Mouse (Mus musculus) forebrain, embryonic 12.5 days (tissue): ENCODE measurements around the gene Vps37b. TPM values are rescaled to one million over a fixed set of nuclear protein-coding genes. Genes with fewer than 3 reads are reported as not detected.

Experiments
- ATAC-seq: fragments of 200-750 bp; cut with Nextera tagmentation; 2 replicates; pipeline ENCODE4 v1.8.0; 2017; ENCODE audit warnings: moderate TSS enrichment; ENCODE audit not compliant: low FRiP score
- H3K27ac ChIP-seq: fragments of 300-500 bp; sonication (generic); 2 replicates; pipeline ENCODE4 v1.5.1; 2016; ENCODE audit warnings: mild to moderate bottlenecking
- H3K27me3 ChIP-seq: fragments of 300-500 bp; sonication (generic); 2 replicates; pipeline ENCODE4 v1.6.1; 2016; ENCODE audit warnings: mild to moderate bottlenecking
- H3K36me3 ChIP-seq: fragments of 300-500 bp; sonication (generic); replicated peaks from 2 replicates; pipeline ENCODE4 v1.6.1; 2016; ENCODE audit warnings: mild to moderate bottlenecking
- H3K4me1 ChIP-seq: fragments of 300-500 bp; sonication (generic); 2 replicates; pipeline ENCODE4 v1.6.1; 2016
- H3K4me2 ChIP-seq: fragments of 300-500 bp; sonication (generic); 2 replicates; pipeline ENCODE4 v1.6.1; 2016; ENCODE audit warnings: mild to moderate bottlenecking, moderate library complexity
- H3K4me3 ChIP-seq: fragments of 300-500 bp; sonication (generic); replicated peaks from 2 replicates; pipeline ENCODE4 v1.5.1; 2016; ENCODE audit warnings: mild to moderate bottlenecking
- H3K9ac ChIP-seq: fragments of 300-500 bp; sonication (generic); 2 replicates; pipeline ENCODE4 v1.6.1; 2016; ENCODE audit warnings: mild to moderate bottlenecking
- H3K9me3 ChIP-seq: fragments of 300-500 bp; sonication (generic); 2 replicates; pipeline ENCODE4 v1.6.1; 2016
- WGBS: fragments of 180-500 bp; shearing (Covaris S2); methylation state at CpG from one replicate; pipeline ENCODE4 v1.1.7; 2016; 5-methylcytosine and 5-hydroxymethylcytosine counted together
- polyA plus RNA-seq: library from polyadenylated mRNA; unstranded; fragments of >200 nt; fragmentation: Nextera tagmentation; extraction: Ambion mirVana; gene quantifications from 2 replicates; pipeline ENCODE4 v1.2.1, GENCODE M21; 2016

The Vps37b gene
- polyA plus RNA-seq, 1 experiment from 2014 or later: 70.5 TPM

DNA sequence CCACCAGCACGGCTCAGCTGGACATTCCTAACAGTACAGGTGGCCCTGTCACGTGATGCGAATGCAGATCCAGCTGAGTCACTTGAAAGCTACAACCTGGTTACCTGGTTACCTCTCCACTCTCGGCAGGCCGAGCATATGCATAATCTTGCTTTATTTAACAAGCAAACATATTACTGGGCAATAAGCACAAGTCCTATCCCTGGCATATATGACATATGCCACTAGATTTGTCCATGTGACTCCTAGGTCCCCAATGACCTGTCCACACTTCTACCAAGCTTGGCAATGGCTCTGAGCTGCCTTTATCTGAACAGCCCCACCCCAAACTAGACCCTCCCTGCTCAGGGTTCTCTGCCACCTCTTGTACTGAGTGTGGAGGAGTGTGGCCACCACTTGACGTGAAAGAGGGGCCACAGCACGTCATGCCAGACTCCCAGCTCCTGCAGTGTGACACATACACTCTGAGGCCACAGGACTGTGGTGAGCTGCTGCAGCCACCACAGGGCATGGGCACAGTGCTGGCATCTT lies 15.7 kb downstream of the Vps37b start:
- Histone ChIP-seq H3K36me3 (peaks cover 3% of the 10 kb centered on the region), H3K4me1 (peaks cover 87% of the 10 kb centered on the region), H3K27me3 (no peaks in the 10 kb centered on the region), H3K27ac (no peak overlapping the region), H3K9me3 (no peaks in the 10 kb centered on the region), H3K4me2 (no peak overlapping the region), H3K4me3 (no peak overlapping the region), H3K9ac (no peak overlapping the region)
- no peak for ATAC-seq
- 93% methylated on average over 7 of the region's 7 CpGs for WGBS

DNA sequence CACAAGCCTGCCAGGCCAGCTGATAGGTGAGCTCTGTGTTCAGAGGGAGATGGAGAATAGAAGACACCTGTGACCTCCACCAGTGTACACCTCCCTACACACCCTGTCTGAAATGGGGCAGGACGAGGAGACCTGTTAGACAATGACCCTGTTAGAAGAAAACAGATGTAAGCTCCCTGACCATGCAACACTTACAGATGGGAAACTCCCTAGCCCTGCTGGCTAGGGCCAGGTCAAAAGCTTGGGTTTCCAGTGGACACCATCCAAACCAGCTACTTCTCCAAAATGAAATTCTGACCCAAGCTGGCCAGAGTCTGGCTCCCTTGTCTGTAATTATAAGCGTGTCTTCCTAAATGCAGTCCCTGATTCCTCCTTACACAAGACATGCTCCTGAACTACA lies 16.3 kb downstream of the Vps37b start:
- no peaks in the 10 kb centered on the region; the same call in 1 of the 2 replicates for H3K36me3 ChIP-seq
- H3K9me3 ChIP-seq: no peaks in the 10 kb centered on the region
- no peak overlapping the region for H3K9ac ChIP-seq
- ATAC-seq: no peak
- no peak overlapping the region for H3K4me2 ChIP-seq
- H3K4me3 ChIP-seq: no peak overlapping the region
- WGBS: 81% methylated on average over 2 of the region's 2 CpGs
- H3K27ac ChIP-seq: no peak overlapping the region
- H3K4me1 ChIP-seq: peaks cover 93% of the 10 kb centered on the region
- H3K27me3 ChIP-seq: no peaks in the 10 kb centered on the region

- Histone ChIP-seq H3K36me3 (peaks cover 8% of the 10 kb centered on the region), H3K27me3 (no peaks in the 10 kb centered on the region), H3K9me3 (no peaks in the 10 kb centered on the region), H3K4me2 (no peak overlapping the region), H3K4me1 (peaks cover 98% of the 10 kb centered on the region), H3K4me3 (no peak overlapping the region), H3K9ac (no peak overlapping the region), H3K27ac (peak overlapping the region; percentile 53)
- no peak for ATAC-seq
- WGBS: 22% methylated on average over 11 of the region's 11 CpGs
These were observed 17.2 kb downstream of the Vps37b start for GRCm38 (mm10) chr5:124014791-124015251.

- Histone ChIP-seq H3K4me1 (peaks cover 95% of the 10 kb centered on the region), H3K4me3 (no peak overlapping the region), H3K9me3 (no peaks in the 10 kb centered on the region), H3K27me3 (no peaks in the 10 kb centered on the region), H3K9ac (no peak overlapping the region), H3K27ac (no peak overlapping the region; the same call in 1 of the 2 replicates), H3K4me2 (no peak overlapping the region), H3K36me3 (peaks cover 13% of the 10 kb centered on the region)
- 92% methylated on average over 3 of the region's 3 CpGs for WGBS
- no peak for ATAC-seq
These were observed 17.9 kb downstream of the Vps37b start for GRCm38 (mm10) chr5:124014180-124014579.

- no peak overlapping the region for H3K4me2 ChIP-seq
- no peaks in the 10 kb centered on the region for H3K9me3 ChIP-seq
- no peak overlapping the region for H3K9ac ChIP-seq
- no peaks in the 10 kb centered on the region for H3K27me3 ChIP-seq
- no peak overlapping the region for H3K27ac ChIP-seq
- 85% methylated on average over 16 of the region's 16 CpGs for WGBS
- peaks cover 17% of the 10 kb centered on the region for H3K36me3 ChIP-seq
- no peak for ATAC-seq
- peaks cover 92% of the 10 kb centered on the region for H3K4me1 ChIP-seq
- H3K4me3 ChIP-seq: no peak overlapping the region
These were observed 18.3 kb downstream of the Vps37b start for GRCm38 (mm10) chr5:124013747-124014146.

- Histone ChIP-seq H3K4me3 (no peak overlapping the region), H3K4me2 (no peak overlapping the region), H3K4me1 (peaks cover 84% of the 10 kb centered on the region), H3K9ac (no peak overlapping the region), H3K36me3 (peaks cover 26% of the 10 kb centered on the region), H3K27me3 (no peaks in the 10 kb centered on the region), H3K9me3 (no peaks in the 10 kb centered on the region), H3K27ac (0 out of 2 replicates have a peak overlapping the region, but pooled peaks have one; percentile 4)
- ATAC-seq: no peak
- 92% methylated on average over 10 of the region's 10 CpGs for WGBS
These were observed 19.2 kb downstream of the Vps37b start for GRCm38 (mm10) chr5:124012885-124013284.

GRCm38 (mm10) chr5:124011927-124012326 lies 20.1 kb downstream of the Vps37b start:
- Histone ChIP-seq H3K9ac (peak overlapping the region; percentile 40; the same call in 1 of the 2 replicates), H3K36me3 (peaks cover 35% of the 10 kb centered on the region), H3K27me3 (no peaks in the 10 kb centered on the region), H3K4me1 (peaks cover 74% of the 10 kb centered on the region), H3K9me3 (no peaks in the 10 kb centered on the region), H3K4me2 (peak overlapping the region; percentile 45), H3K27ac (peak overlapping the region; percentile 91), H3K4me3 (no peak overlapping the region)
- no peak for ATAC-seq
- WGBS: 13% methylated on average over 8 of the region's 8 CpGs

DNA sequence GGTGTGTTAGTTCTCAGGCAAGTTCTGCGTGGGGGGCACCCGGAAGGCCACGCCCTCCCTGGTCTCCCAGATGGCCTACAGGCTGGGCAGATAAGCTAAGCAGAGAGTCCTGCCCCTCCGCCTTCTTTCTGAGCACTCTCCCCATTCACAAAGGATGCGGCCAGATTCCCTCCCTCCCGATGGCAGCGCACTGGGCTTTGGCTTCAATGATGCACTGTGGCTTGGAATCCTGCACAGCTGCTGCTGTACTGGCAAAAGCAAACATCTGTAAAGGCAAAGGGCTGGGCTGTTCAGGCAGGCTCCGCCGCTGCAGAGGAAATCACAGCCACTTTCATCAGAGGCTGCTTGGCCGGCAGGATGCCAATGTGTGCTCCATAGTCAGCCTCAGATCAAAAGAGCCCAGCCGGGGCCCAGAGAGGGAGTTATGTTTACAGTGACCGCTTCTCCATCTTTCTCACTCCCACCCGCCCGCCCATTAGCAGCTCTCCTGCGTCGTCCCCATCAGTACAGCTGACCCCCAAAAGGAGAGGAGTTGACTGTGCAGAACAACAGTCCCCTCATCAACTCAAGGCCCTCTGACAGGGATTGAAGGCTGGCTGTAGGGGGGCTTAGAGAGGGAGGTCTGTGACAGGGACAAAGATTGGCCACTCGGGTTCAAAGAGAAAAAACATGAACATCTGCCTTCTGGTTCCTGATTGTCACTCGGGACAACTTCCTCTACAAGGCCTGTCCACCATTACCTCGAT lies 21.0 kb downstream of the Vps37b start:
- Histone ChIP-seq H3K4me1 (peaks cover 65% of the 10 kb centered on the region), H3K9ac (peak overlapping the region; percentile 40; the same call in 1 of the 2 replicates), H3K4me3 (peak overlapping the region; percentile 10; the same call in 1 of the 2 replicates), H3K4me2 (peak overlapping the region; percentile 45), H3K9me3 (no peaks in the 10 kb centered on the region), H3K36me3 (peaks cover 44% of the 10 kb centered on the region), H3K27me3 (no peaks in the 10 kb centered on the region), H3K27ac (peak overlapping the region; percentile 91)
- WGBS: 11% methylated on average over 19 of the region's 19 CpGs
- ATAC-seq: peak; percentile 57

DNA sequence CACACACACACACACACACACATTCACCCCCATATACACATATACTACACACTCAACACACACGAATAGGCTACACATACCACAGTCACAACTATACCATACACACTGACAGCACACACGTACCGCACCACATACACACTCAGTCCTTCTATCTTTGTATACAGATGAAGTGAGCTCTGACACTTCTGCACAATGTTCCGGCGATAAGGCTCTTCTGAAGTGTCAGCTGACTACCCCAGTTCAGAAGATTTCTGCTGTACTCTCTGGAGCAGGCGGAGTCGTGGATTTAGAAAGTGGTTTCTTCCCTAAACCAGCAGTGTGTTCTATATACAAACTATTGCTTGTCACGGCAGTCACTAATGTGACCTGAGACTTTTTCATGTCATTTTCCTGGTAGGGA lies 22.0 kb downstream of the Vps37b start:
- Histone ChIP-seq H3K9ac (no peak overlapping the region), H3K4me1 (peaks cover 56% of the 10 kb centered on the region), H3K4me3 (no peak overlapping the region), H3K27ac (peak overlapping the region; percentile 91), H3K4me2 (no peak overlapping the region), H3K36me3 (peaks cover 53% of the 10 kb centered on the region), H3K27me3 (no peaks in the 10 kb centered on the region), H3K9me3 (no peaks in the 10 kb centered on the region)
- 94% methylated on average over 8 of the region's 8 CpGs for WGBS
- ATAC-seq: no peak

DNA sequence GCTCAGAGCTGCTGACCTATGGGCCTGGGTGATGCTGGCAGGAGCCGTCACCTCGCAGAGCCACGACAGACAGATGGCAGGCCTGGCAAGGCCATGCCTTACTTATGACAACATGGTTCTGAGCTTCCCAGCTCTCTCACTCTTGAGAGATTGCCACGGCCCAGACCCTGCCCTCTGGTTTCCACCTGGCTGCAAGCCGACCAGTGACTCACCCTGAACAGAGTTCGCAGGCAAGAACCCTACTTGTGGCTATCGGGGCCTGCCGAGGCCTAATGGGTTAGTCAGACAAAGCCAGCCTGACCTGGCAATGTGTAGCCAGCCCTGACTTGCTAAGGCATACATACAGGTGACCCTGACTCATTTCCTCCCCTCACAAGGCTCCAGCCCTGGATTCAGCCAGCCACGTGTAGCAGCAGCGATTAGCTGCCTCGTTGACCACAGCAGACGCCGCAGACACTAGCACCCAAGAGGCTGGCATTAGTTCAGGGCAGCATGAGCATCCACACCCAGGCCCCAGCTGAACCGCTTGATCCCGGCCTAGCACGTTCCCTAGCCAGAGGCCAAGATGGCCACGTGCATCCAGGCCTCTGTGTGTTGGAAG lies 25.1 kb downstream of the Vps37b start:
- no peak overlapping the region for H3K9ac ChIP-seq
- H3K27ac ChIP-seq: 0 out of 2 replicates have a peak overlapping the region, but pooled peaks have one; percentile 31
- H3K9me3 ChIP-seq: no peaks in the 10 kb centered on the region
- 92% methylated on average over 17 of the region's 17 CpGs for WGBS
- H3K36me3 ChIP-seq: peaks cover 70% of the 10 kb centered on the region
- H3K4me1 ChIP-seq: peaks cover 30% of the 10 kb centered on the region
- no peak overlapping the region for H3K4me3 ChIP-seq
- no peak for ATAC-seq
- no peaks in the 10 kb centered on the region for H3K27me3 ChIP-seq
- no peak overlapping the region for H3K4me2 ChIP-seq

GRCm38 (mm10) chr5:124006082-124006873 lies 25.8 kb downstream of the Vps37b start:
- peaks cover 22% of the 10 kb centered on the region for H3K4me1 ChIP-seq
- no peak for ATAC-seq
- no peak overlapping the region for H3K4me2 ChIP-seq
- H3K4me3 ChIP-seq: no peak overlapping the region
- 0 out of 2 replicates have a peak overlapping the region, but pooled peaks have one; percentile 31 for H3K27ac ChIP-seq
- no peaks in the 10 kb centered on the region for H3K9me3 ChIP-seq
- H3K9ac ChIP-seq: no peak overlapping the region
- H3K27me3 ChIP-seq: no peaks in the 10 kb centered on the region
- 92% methylated on average over 26 of the region's 26 CpGs for WGBS
- peaks cover 70% of the 10 kb centered on the region for H3K36me3 ChIP-seq

GRCm38 (mm10) chr5:124005591-124005990 lies 26.5 kb downstream of the Vps37b start:
- H3K27me3 ChIP-seq: no peaks in the 10 kb centered on the region
- no peaks in the 10 kb centered on the region for H3K9me3 ChIP-seq
- no peak overlapping the region for H3K9ac ChIP-seq
- no peak for ATAC-seq
- H3K4me2 ChIP-seq: no peak overlapping the region
- WGBS: 89% methylated on average over 11 of the region's 11 CpGs
- peaks cover 16% of the 10 kb centered on the region for H3K4me1 ChIP-seq
- H3K36me3 ChIP-seq: peaks cover 70% of the 10 kb centered on the region
- H3K27ac ChIP-seq: no peak overlapping the region
- no peak overlapping the region for H3K4me3 ChIP-seq
